ENCODE assay signal across 22 mouse cellular contexts in genomic region chr1:82414434-82415045, GRCm38 (mm10).
"Had no signal": no experiment of that assay in that cellular context is flagged by ENCODE, and none has a peak within 500 bp of the region (broad histone marks: within the 10 kb centered on the region; RNA-seq: fewer than 3 reads in every experiment).

No protein-coding gene starts in this region.

- H3K27me3 ChIP-seq: forebrain, embryonic 15.5 days; heart, embryonic 13.5 days; heart, embryonic 15.5 days; hindbrain, embryonic 13.5 days; hindbrain, embryonic 15.5 days; limb, embryonic 12.5 days; liver, embryonic 13.5 days; liver, embryonic 15.5 days had no signal

- DNase-seq: forebrain, postnatal 0 days; gastrocnemius, postnatal 25 days; heart, adult 2 months; heart, postnatal 14 days; heart, postnatal 36 days; kidney, adult 18-20 months; kidney, adult 8-10 months; kidney, postnatal 10 days; kidney, postnatal 25 days; kidney, postnatal 4 days; liver, embryonic 13.5 days had no signal

- H3K4me1 ChIP-seq: hindbrain, embryonic 15.5 days; liver, embryonic 13.5 days; liver, embryonic 15.5 days had no signal

- H3K4me2 ChIP-seq: forebrain, embryonic 15.5 days; heart, embryonic 13.5 days; heart, embryonic 15.5 days; hindbrain, embryonic 13.5 days; hindbrain, embryonic 15.5 days; limb, embryonic 12.5 days; liver, embryonic 13.5 days; liver, embryonic 15.5 days had no signal

- H3K9me3 ChIP-seq: forebrain, embryonic 15.5 days; heart, embryonic 13.5 days; heart, embryonic 15.5 days; hindbrain, embryonic 13.5 days; hindbrain, embryonic 15.5 days; limb, embryonic 10.5 days; limb, embryonic 12.5 days; liver, embryonic 13.5 days; liver, embryonic 15.5 days had no signal

- H3K36me3 ChIP-seq: forebrain, embryonic 15.5 days; heart, embryonic 13.5 days; heart, embryonic 15.5 days; hindbrain, embryonic 13.5 days; hindbrain, embryonic 15.5 days; limb, embryonic 10.5 days; limb, embryonic 12.5 days; liver, embryonic 13.5 days; liver, embryonic 15.5 days had no signal

- ATAC-seq: forebrain, embryonic 15.5 days; forebrain, postnatal 0 days; hindbrain, postnatal 0 days had no signal

- H3K4me3 ChIP-seq: forebrain, embryonic 15.5 days; heart, adult 2 months; heart, embryonic 13.5 days; heart, embryonic 15.5 days; hindbrain, embryonic 13.5 days; hindbrain, embryonic 15.5 days; layer of hippocampus, adult 2 months; left cerebral cortex, adult 2 months; limb, embryonic 10.5 days; limb, embryonic 12.5 days; liver, embryonic 13.5 days; liver, embryonic 15.5 days had no signal

- H3K9ac ChIP-seq: forebrain, embryonic 15.5 days; forebrain, postnatal 0 days; heart, embryonic 13.5 days; heart, embryonic 15.5 days; hindbrain, embryonic 13.5 days; hindbrain, embryonic 15.5 days; limb, embryonic 12.5 days; liver, embryonic 13.5 days; liver, embryonic 15.5 days had no signal

- H3K27ac ChIP-seq: forebrain, embryonic 15.5 days; heart, adult 2 months; heart, embryonic 13.5 days; heart, embryonic 15.5 days; hindbrain, embryonic 13.5 days; hindbrain, embryonic 15.5 days; hindbrain, postnatal 0 days; layer of hippocampus, adult 2 months; left cerebral cortex, adult 2 months; limb, embryonic 10.5 days; limb, embryonic 12.5 days; liver, embryonic 13.5 days; liver, embryonic 15.5 days had no signal
